Mouse (Mus musculus) 3134 (cell line): Measurements from ENCODE around the gene Dexi.

Experiments used
- DNase-seq: peaks from one replicate; pipeline ENCODE4 v3.0.0-alpha.2; 2011; ENCODE audit warnings: low spot score; ENCODE audit not compliant: insufficient read length; ENCODE audit errors: extremely low read depth

Gene Dexi

GRCm38 (mm10) chr16:10461178-10461577, 81.7 kb downstream of the Dexi start:
- no peak for DNase-seq

DNA sequence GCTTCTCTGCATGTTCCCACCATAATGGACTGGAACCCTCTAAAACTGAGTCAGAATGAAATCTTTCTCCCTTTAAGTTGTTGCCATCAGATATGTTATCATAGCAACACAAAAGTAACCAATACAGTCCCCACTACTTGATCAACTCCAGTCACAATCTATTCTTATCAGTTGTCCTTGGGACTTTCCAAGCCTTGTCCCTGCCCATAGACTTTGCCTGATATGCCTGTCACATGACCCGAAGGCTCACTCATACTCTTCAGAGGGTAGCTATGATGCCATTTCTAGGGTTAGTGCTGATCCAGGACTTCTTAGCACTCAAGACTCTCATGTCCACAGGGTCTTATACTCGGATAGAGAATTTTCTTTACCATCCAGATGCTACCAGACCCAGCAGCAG, 82.7 kb downstream of the Dexi start:
- no peak for DNase-seq

DNA sequence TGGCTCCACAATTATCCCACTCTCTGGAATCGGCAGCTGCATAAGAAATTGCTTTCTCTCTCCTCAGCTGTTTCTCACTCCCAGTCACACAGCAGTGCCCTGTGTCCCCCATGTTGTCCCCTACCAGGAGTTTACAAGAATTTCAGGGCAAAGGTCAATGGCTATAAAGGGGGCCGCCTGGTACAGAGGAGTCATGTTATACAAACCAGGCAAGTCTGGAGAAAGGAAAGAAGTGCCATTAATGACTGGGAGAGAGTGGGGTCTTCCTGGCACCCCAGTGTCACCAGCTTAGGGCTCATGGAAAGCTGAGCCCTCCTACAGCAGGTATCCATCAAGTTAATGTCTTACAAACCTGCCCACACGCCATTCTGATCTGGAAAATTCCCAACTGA, 88.3 kb downstream of the Dexi start:
- no peak for DNase-seq

GRCm38 (mm10) chr16:10453872-10454582, 88.8 kb downstream of the Dexi start:
- no peak for DNase-seq
